In the genomic region with DNA sequence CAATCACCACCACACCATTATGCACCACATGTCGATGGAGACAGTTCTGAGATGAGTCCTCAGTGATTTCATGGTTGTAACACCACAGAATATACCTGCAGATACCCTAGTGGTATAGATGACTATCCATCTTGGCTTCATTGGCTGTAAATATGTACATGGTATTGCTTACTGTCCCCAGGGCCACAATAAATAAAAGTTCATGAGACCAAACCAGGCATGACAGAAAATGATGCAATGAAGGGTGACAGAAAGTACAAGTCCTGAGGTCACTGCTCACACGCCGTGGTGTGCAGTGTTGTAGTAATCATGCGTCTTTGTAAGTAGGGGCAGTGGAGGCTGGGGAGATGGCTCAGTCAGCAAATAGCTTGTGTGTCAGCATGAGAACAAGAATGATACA, we compare ENCODE assay signal across 34 mouse cellular contexts.
"Had no signal": no experiment of that assay in that cellular context is flagged by ENCODE, and none has a peak within 500 bp of the region (broad histone marks: within the 10 kb centered on the region; RNA-seq: fewer than 3 reads in every experiment).

No protein-coding gene starts in this region.

- H3K36me3 ChIP-seq: heart, embryonic 10.5 days; heart, embryonic 12.5 days; heart, embryonic 13.5 days; heart, embryonic 15.5 days; hindbrain, embryonic 15.5 days; intestine, embryonic 15.5 days had no signal

- H3K9ac ChIP-seq: heart, embryonic 12.5 days; heart, embryonic 13.5 days; heart, embryonic 15.5 days; hindbrain, embryonic 12.5 days; hindbrain, embryonic 13.5 days; hindbrain, embryonic 14.5 days; hindbrain, embryonic 15.5 days; intestine, embryonic 15.5 days; kidney, embryonic 15.5 days had no signal

- H3K27ac ChIP-seq: heart, adult 2 months; heart, embryonic 10.5 days; heart, embryonic 13.5 days; heart, embryonic 15.5 days; hindbrain, embryonic 10.5 days; hindbrain, embryonic 12.5 days; hindbrain, embryonic 13.5 days; hindbrain, embryonic 14.5 days; hindbrain, embryonic 15.5 days; hindbrain, postnatal 0 days; intestine, embryonic 15.5 days; kidney, embryonic 15.5 days; kidney, postnatal 0 days had no signal

- H3K4me1 ChIP-seq: heart, embryonic 10.5 days; heart, embryonic 12.5 days; heart, embryonic 13.5 days; heart, embryonic 15.5 days; hindbrain, embryonic 12.5 days; hindbrain, embryonic 15.5 days; intestine, embryonic 15.5 days; kidney, embryonic 15.5 days had no signal

- H3K9me3 ChIP-seq: heart, embryonic 10.5 days; heart, embryonic 12.5 days; heart, embryonic 15.5 days; hindbrain, embryonic 12.5 days; hindbrain, embryonic 13.5 days; hindbrain, embryonic 15.5 days; intestine, embryonic 15.5 days; kidney, embryonic 15.5 days had no signal

- DNase-seq: heart, adult 2 months; heart, postnatal 10 days; heart, postnatal 14 days; heart, postnatal 36 days; heart, postnatal 4 days; kidney, adult 11 months; kidney, adult 18-20 months; kidney, adult 2 months; kidney, adult 8-10 months; kidney, adult 9 months; kidney, postnatal 10 days; kidney, postnatal 14 days; kidney, postnatal 25 days; kidney, postnatal 36 days; kidney, postnatal 4 days; layer of hippocampus, adult 9-11 months; layer of hippocampus, postnatal 36 days had no signal

- H3K4me2 ChIP-seq: heart, embryonic 11.5 days; heart, embryonic 12.5 days; heart, embryonic 13.5 days; heart, embryonic 15.5 days; hindbrain, embryonic 12.5 days; hindbrain, embryonic 13.5 days; hindbrain, embryonic 14.5 days; hindbrain, embryonic 15.5 days; intestine, embryonic 15.5 days; kidney, embryonic 15.5 days had no signal

- ATAC-seq: hindbrain, postnatal 0 days; inflammation-experienced regulatory T-cells, adult 6 months; intestine, embryonic 15.5 days; intestine, embryonic 16.5 days; intestine, postnatal 0 days had no signal

- H3K27me3 ChIP-seq: heart, embryonic 12.5 days; heart, embryonic 15.5 days; hindbrain, embryonic 12.5 days; hindbrain, embryonic 13.5 days; hindbrain, embryonic 15.5 days; intestine, embryonic 15.5 days; kidney, embryonic 15.5 days had no signal

- H3K4me3 ChIP-seq: heart, adult 2 months; heart, embryonic 10.5 days; heart, embryonic 12.5 days; heart, embryonic 13.5 days; heart, embryonic 15.5 days; hindbrain, embryonic 10.5 days; hindbrain, embryonic 12.5 days; hindbrain, embryonic 13.5 days; hindbrain, embryonic 15.5 days; intestine, embryonic 15.5 days; kidney, embryonic 15.5 days had no signal
